Mouse (Mus musculus): ENCODE data around the gene Chfr.

DNA sequence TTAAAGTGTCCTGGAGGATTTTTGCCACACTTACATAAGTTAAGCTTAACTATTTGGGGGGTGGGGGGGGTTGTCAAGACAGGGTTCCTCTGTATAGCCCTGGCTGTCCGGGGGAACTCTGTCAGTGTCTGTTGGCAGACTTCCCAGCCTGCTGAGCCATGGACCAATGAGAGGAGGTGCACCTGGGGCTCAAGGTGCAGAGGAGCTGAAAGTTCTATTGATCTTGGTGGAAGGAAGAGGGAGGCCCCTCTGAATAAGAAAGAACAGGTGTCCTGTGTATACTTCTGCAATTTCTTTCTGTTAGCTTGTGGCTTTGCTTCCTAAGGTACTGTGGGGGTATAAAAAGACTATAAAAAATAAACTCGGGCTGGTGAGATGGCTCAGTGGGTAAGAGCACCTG, 44.1 kb upstream of the Chfr start:
- TF ChIP-seq CTCF (IDR thresholded peaks at IDR 0.05; ENCODE audit: low read depth) (no peak), EP300 (IDR thresholded peaks at IDR 0.05; ENCODE audit: low read depth) (no peak)

Data from liver, embryonic 14.5 days (tissue).